Mouse (Mus musculus) hindbrain, embryonic 11.5 days (tissue): ENCODE data around the gene Acads. TPM values are rescaled to one million over a fixed set of nuclear protein-coding genes. Genes with fewer than 3 reads are reported as not detected.
"Not testable (repeated sequence)": the region's sequence is repeated elsewhere in the genome, so short reads cannot be mapped to it uniquely, and the experiment has no call there.

ENCODE experiments used
- ATAC-seq: fragments of 200-750 bp; cut with Nextera tagmentation; 2 replicates; pipeline ENCODE4 v1.8.0; 2017; ENCODE audit warnings: mild to moderate bottlenecking, moderate TSS enrichment, moderate library complexity; ENCODE audit not compliant: low FRiP score
- DNase-seq: peaks from one replicate; pipeline ENCODE4 v3.0.0-alpha.2; 2015; ENCODE audit warnings: low spot score
- H3K27ac ChIP-seq: fragments of 300-500 bp; sonication (generic); 2 replicates; pipeline ENCODE4 v1.5.1; 2014; ENCODE audit warnings: mild to moderate bottlenecking, low read depth, low read length
- H3K27me3 ChIP-seq: fragments of 300-500 bp; sonication (generic); 2 replicates; pipeline ENCODE4 v1.6.1; 2014; ENCODE audit warnings: mild to moderate bottlenecking, low read length, moderate library complexity, mixed read lengths; ENCODE audit not compliant: control insufficient read depth, insufficient read depth
- H3K36me3 ChIP-seq: fragments of 300-500 bp; sonication (generic); 2 replicates; pipeline ENCODE4 v1.6.1; 2014; ENCODE audit warnings: mild to moderate bottlenecking, low read length, moderate library complexity, mixed read lengths; ENCODE audit not compliant: control insufficient read depth, insufficient read depth
- H3K4me1 ChIP-seq: fragments of 300-500 bp; sonication (generic); replicated peaks from 2 replicates; pipeline ENCODE4 v1.6.1; 2014; ENCODE audit warnings: low read length, mixed read lengths; ENCODE audit not compliant: control insufficient read depth, insufficient read depth
- H3K4me2 ChIP-seq: fragments of 300-500 bp; sonication (generic); replicated peaks from 2 replicates; pipeline ENCODE4 v1.6.1; 2014; ENCODE audit warnings: mild to moderate bottlenecking, low read depth, low read length
- H3K4me3 ChIP-seq: fragments of 300-500 bp; sonication (generic); 2 replicates; pipeline ENCODE4 v1.5.1; 2014; ENCODE audit warnings: low read depth, low read length
- H3K9ac ChIP-seq: fragments of 300-500 bp; sonication (generic); 2 replicates; pipeline ENCODE4 v1.6.1; 2014; ENCODE audit warnings: low read depth, low read length
- H3K9me3 ChIP-seq: fragments of 300-500 bp; sonication (generic); 2 replicates; pipeline ENCODE4 v1.6.1; 2016; ENCODE audit warnings: low read length; ENCODE audit not compliant: control insufficient read depth
- WGBS: fragments of 180-500 bp; shearing (Covaris S2); extraction: QIAGEN DNeasy Blood & Tissue Kit; methylation state at CpG from one replicate; pipeline ENCODE4 v1.1.7; 2014; 5-methylcytosine and 5-hydroxymethylcytosine counted together
- polyA plus RNA-seq: library from polyadenylated mRNA; unstranded; fragments of >200 nt; fragmentation: Nextera tagmentation; extraction: Ambion mirVana; gene quantifications from 2 replicates; pipeline ENCODE4 v1.2.1, GENCODE M21; 2014

Acads gene
- polyA plus RNA-seq, 1 experiment from 2014 or later: 30.8 TPM

GRCm38 (mm10) chr5:115152132-115152956 lies 33.2 kb upstream of the Acads start:
- H3K9me3 ChIP-seq: no peaks in the 10 kb centered on the region
- DNase-seq (no peak), ATAC-seq (no peak)
- no peak overlapping the region for H3K4me2 ChIP-seq
- 61% methylated on average over 8 of the region's 8 CpGs for WGBS
- H3K9ac ChIP-seq: no peak overlapping the region; the same call in 1 of the 2 replicates
- peaks cover 12% of the 10 kb centered on the region; the same call in 1 of the 2 replicates for H3K4me1 ChIP-seq
- no peaks in the 10 kb centered on the region for H3K27me3 ChIP-seq
- peaks cover 15% of the 10 kb centered on the region for H3K36me3 ChIP-seq
- H3K4me3 ChIP-seq: no peak overlapping the region
- no peak overlapping the region for H3K27ac ChIP-seq

DNA sequence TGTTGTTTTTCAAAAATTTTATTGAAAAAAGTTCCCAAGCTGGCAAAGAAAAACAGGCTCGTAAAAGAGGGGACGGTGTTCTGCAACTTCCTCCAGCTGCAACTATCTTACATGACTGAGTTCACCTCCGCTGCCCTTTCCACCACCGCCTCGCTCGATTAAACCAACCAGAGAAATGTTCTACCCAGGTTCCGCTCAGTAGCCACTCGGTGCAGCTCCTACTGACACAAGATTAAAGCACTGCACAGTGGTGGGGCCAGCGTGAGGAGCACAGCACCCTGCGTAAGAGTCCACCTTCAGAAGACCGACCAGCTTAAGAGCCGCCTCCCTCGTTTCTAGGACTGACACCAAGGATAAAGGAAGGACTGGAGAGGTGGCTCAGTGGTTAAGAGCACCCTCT lies 32.3 kb upstream of the Acads start:
- WGBS: 88% methylated on average over 13 of the region's 13 CpGs
- Histone ChIP-seq H3K9ac (no peak overlapping the region), H3K27ac (no peak overlapping the region), H3K27me3 (no peaks in the 10 kb centered on the region), H3K4me2 (no peak overlapping the region), H3K4me3 (no peak overlapping the region), H3K9me3 (no peaks in the 10 kb centered on the region), H3K4me1 (peaks cover 8% of the 10 kb centered on the region; the same call in 1 of the 2 replicates), H3K36me3 (peaks cover 18% of the 10 kb centered on the region)
- no peak for DNase-seq
- ATAC-seq: no peak

- Histone ChIP-seq H3K27ac (no peak overlapping the region), H3K36me3 (peaks cover 18% of the 10 kb centered on the region), H3K4me2 (no peak overlapping the region), H3K9ac (no peak overlapping the region), H3K9me3 (no peaks in the 10 kb centered on the region), H3K4me3 (no peak overlapping the region), H3K4me1 (peaks cover 7% of the 10 kb centered on the region; the same call in 1 of the 2 replicates), H3K27me3 (no peaks in the 10 kb centered on the region)
- WGBS: 93% methylated on average over 5 of the region's 5 CpGs
- DNase-seq (no peak), ATAC-seq (no peak)
These were observed 31.8 kb upstream of the Acads start for GRCm38 (mm10) chr5:115150991-115151390.

DNA sequence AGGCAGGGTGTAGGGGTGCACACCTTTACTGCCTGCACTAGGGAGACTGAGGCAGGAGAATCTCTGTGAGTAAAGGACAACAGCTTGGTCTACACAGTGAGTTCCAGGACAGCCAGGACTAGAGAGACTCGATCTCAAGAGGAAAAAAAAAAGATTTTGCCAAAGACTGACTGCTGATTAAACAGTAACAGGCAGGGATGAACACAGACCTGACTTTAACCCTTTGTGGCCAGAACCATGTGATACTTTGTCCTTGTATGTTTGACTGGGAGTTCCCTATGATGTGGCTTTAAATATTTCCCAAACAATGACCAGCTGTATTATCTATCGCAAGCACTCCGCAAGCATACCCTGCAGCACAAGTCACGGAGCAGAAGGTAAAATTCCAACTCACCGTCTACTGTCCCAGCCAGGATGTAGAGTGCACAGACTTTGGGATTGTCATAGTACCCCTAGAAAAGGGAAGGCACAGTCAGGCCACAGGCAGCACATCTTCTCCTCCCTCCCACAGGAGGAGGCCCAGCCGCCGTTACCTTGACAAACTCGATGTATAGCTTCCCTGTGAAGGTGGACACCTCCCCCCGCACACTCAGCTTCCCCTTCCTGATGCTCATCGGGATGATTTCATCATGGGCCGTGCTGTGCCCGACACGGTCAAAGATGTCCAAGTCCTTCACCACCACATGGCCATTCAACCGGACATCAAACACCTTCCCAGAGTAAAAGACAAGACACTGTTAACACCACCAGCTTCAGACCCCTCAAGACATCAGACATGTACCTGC lies 30.7 kb upstream of the Acads start:
- Histone ChIP-seq H3K9me3 (no peaks in the 10 kb centered on the region), H3K4me2 (no peak overlapping the region), H3K27ac (no peak overlapping the region), H3K4me3 (no peak overlapping the region), H3K4me1 (0 out of 2 replicates have a peak, but pooled peaks cover under 1% of the 10 kb centered on the region), H3K9ac (no peak overlapping the region), H3K27me3 (no peaks in the 10 kb centered on the region), H3K36me3 (peaks cover 18% of the 10 kb centered on the region)
- DNase-seq (no peak), ATAC-seq (no peak)
- 95% methylated on average over 14 of the region's 14 CpGs for WGBS

DNA sequence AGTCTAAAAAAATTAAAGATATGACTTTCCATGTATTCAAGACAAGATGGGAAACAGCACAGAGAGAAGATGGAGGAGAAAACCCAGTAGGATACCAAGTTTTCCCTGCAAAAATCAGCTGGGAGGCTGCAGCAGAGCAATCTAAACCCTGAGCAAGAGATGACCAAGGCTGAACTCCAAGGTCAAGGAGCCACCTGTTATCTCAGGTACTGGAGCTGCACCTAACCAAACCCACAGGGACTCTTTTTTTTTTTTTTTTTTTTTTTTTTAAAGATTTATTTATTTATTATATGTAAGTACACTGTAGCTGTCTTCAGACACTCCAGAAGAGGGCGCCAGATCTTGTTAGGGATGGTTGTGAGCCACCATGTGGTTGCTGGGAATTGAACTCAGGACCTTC lies 29.7 kb upstream of the Acads start:
- H3K9me3 ChIP-seq, H3K4me2 ChIP-seq, H3K27me3 ChIP-seq, DNase-seq, H3K27ac ChIP-seq, ATAC-seq, H3K4me3 ChIP-seq, H3K4me1 ChIP-seq, H3K9ac ChIP-seq: not testable (repeated sequence)
- no CpG with 5 or more reads among the region's 1 CpGs for WGBS
- peaks cover 18% of the 10 kb centered on the region for H3K36me3 ChIP-seq

GRCm38 (mm10) chr5:115148378-115148777 lies 29.2 kb upstream of the Acads start:
- ATAC-seq (no peak), DNase-seq (no peak)
- Histone ChIP-seq H3K27me3 (no peaks in the 10 kb centered on the region), H3K9ac (no peak overlapping the region), H3K9me3 (no peaks in the 10 kb centered on the region), H3K27ac (no peak overlapping the region), H3K4me3 (no peak overlapping the region), H3K4me2 (no peak overlapping the region), H3K4me1 (no peaks in the 10 kb centered on the region), H3K36me3 (peaks cover 18% of the 10 kb centered on the region)
- WGBS: 91% methylated on average over 8 of the region's 8 CpGs

- Histone ChIP-seq H3K9me3 (no peaks in the 10 kb centered on the region), H3K4me2 (no peak overlapping the region), H3K36me3 (peaks cover 18% of the 10 kb centered on the region), H3K27ac (no peak overlapping the region), H3K9ac (no peak overlapping the region), H3K4me1 (no peaks in the 10 kb centered on the region), H3K27me3 (no peaks in the 10 kb centered on the region), H3K4me3 (no peak overlapping the region)
- 87% methylated on average over 3 of the region's 3 CpGs for WGBS
- DNase-seq: no peak
- ATAC-seq: no peak
These were observed 28.2 kb upstream of the Acads start for GRCm38 (mm10) chr5:115147388-115147787.

DNA sequence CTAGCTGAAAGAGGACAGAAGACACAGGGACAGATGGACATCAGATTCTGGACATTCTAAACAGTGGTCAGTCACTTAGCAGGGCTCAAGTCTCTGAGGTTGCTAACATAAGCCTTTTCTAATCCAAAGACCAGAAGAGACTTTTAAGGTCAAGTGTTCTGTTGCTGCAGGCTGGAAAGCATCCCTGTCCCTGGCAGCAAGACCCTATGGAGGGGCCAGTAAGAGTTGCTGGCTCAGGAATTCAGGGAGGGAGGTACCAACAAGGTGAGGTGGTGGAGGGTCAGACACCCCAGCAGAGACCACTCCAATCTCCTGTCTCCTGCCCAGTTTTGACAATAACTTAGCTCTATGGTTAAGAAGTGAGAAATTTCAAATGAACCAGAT lies 27.6 kb upstream of the Acads start:
- H3K36me3 ChIP-seq: peaks cover 18% of the 10 kb centered on the region
- DNase-seq (no peak), ATAC-seq (no peak)
- H3K9me3 ChIP-seq: no peaks in the 10 kb centered on the region
- H3K4me3 ChIP-seq: no peak overlapping the region
- no peaks in the 10 kb centered on the region for H3K4me1 ChIP-seq
- no peaks in the 10 kb centered on the region for H3K27me3 ChIP-seq
- no peak overlapping the region for H3K9ac ChIP-seq
- no peak overlapping the region for H3K4me2 ChIP-seq
- H3K27ac ChIP-seq: no peak overlapping the region
